Mouse (Mus musculus) embryo, embryonic 10 days (tissue): ENCODE measurements around the gene Hk2.

Experiments used
- DNase-seq: peaks from one replicate; pipeline ENCODE4 v3.0.0-alpha.2; 2015; ENCODE audit warnings: low spot score

The Hk2 gene

DNA sequence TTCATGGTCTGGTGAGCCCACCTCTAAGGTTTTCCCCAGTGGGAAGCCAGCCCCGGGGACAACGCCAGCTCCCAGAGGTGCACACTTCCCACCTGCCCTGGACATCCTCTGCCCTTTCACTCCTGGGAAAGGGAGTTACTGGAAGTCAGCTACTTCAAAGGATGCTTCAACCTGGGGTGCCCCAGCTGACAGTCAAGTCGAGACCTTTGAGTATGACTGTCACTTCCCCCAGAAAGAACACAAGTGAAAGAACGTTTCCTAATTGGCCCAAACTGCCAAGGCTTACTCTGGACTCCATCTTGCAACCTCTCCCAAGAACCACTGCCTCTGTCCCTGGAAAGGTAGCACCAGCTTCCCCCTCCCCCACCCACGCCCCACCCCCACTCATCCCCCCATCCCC, 4.5 kb downstream of the Hk2 start:
- DNase-seq: no peak

- DNase-seq: no peak
Observed at GRCm38 (mm10) chr6:82767734-82768586, 6.3 kb downstream of the Hk2 start.

- no peak for DNase-seq
Observed at GRCm38 (mm10) chr6:82766636-82767035, 7.6 kb downstream of the Hk2 start.

- DNase-seq: no peak
Observed at GRCm38 (mm10) chr6:82765261-82765660, 9.0 kb downstream of the Hk2 start.

DNA sequence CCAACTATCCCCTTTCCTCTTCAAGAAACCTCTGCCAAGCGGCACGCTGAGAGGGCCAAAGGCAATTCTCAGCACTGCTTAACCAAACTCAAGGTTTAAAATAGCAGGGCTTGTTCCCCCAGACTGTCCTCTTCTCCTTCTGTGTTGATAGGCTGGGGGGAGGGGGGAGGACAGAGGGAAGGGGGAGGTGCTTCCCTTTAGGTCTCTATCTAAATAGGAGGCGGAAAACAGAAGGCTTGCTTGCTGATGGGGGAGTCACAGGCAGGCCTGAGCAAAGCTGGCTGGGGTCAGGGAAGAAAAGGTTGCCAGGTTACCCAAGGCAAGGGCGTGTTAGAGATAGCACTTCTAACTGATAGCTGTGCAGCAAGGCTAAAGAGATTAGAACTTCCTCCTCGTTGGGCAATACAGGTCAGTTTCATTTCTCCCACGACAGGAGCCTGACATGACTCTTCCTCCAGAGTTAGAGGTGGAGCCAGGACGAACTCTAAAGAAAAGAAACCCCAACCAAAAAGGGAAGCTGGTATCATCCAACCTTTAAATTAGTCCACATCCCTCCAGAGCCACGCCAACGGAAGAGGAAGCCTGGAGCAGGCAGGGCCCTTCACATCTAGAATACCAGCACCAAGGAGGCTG, 10.3 kb downstream of the Hk2 start:
- DNase-seq: peak; percentile 20

- DNase-seq: no peak
Observed at GRCm38 (mm10) chr6:82762728-82763127, 11.5 kb downstream of the Hk2 start.

DNA sequence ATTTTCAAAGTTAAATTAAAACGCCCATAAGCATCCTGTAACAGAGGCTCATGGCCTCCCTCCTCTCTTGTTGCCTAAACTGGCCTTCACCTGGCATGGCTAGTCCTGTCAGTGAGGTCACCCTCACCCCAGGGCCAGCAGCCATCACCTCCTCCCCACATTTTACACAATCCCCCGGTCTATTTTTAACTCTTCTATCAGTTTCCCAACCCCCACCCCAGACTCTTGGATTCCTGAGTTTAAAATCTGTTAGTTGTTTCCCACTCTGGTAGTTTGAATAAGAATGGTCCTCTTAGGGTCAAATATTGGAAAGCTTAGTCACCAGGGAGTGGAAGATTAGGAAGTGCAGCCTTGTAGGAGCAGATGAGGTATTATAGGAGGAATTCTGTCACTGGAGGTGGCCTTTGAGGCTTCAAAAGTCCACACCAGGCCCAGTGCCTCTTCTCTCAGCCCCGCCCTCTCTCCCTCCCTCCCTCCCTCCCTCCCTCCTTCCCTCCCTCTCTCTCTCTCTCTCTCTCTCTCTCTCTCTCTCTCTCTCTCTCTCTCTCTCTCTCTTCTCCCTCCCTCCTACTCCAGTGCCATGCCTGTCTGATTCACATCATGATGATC, 13.4 kb downstream of the Hk2 start:
- DNase-seq: no peak

- DNase-seq: no peak
Observed at GRCm38 (mm10) chr6:82759241-82759640, 15.0 kb downstream of the Hk2 start.

GRCm38 (mm10) chr6:82756799-82757210, 17.4 kb downstream of the Hk2 start:
- DNase-seq: no peak

GRCm38 (mm10) chr6:82756216-82756615, 18.0 kb downstream of the Hk2 start:
- no peak for DNase-seq

DNA sequence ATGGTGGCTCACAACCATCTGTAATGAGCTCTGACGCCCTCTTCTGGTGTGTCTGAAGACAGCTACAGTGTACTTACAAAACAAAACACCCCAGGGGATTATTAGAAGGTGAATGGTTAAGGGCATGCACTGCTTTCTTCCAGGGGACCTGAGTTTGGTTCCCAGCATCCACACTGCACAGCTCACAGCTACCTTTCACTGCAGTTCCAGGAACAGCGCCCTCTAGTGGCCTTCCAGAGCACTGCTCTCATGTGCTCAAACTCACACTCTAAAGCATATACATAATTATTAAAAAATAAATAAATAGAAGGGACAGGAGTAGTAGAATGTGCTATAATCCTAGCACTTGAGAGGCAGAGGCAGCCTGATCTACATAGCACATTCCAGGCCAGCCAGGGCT, 18.9 kb downstream of the Hk2 start:
- DNase-seq: no peak

DNA sequence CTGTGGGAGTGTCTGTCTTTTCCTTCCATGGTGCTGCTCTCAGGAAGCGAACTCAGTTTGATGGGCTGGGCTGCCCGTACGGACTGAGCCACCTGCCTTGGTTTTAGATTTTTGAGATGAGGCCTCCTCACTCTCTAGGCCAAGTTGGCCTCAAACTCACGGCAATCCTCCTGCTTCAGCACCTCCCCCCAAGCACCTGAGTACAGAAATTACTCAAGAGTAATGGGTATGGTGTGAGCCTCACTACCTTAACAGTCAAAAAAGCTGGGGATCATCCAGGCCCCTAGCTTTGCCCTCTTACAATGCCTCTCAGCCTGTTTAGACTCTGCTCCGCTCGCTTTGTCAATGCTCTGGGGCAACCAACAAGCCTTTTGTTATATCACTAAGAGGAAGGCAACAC, 19.5 kb downstream of the Hk2 start:
- no peak for DNase-seq

- no peak for DNase-seq
Observed at GRCm38 (mm10) chr6:82753638-82754361, 20.5 kb downstream of the Hk2 start.

DNA sequence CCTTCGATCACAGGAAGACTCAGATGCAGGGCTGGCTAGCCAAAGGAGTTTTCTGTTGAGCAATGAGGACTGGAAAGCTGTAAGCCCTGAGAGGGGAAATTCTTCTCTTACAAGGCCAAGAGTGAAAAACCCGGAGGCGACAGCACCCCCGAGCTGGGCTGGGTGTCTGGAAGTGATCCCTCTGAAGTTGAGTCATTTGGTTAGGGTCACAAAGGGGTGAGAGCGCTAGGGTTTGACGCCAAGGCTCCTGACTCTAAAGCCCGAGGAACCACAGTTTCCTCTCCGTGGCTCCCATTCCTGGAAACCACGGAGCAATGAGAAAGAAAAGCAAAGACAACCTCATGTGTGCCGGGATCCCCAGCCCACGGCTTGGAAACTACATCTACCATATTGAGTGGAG, 21.2 kb downstream of the Hk2 start:
- DNase-seq: no peak

GRCm38 (mm10) chr6:82751791-82752190, 22.5 kb downstream of the Hk2 start:
- no peak for DNase-seq

- DNase-seq: no peak
Observed at GRCm38 (mm10) chr6:82751031-82751430, 23.2 kb downstream of the Hk2 start.

DNA sequence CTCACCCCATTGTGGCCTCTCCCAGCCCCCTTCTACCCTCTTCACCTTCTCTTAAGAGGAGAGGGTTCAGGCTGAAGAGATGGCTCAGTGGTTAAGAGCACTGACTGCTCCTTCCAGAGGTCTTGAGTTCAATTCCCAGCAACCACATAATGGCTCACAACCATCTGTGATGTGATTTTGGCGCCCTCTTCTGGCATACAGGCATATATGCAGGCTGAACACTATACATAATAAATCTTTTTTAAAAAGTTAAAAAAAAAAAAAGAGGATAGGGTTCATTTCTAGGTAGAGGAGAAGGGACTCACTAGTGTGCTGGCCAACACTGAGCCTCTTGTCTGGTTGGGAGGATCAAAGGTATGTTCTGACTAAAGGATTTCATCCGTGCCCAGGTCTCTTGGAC, 24.2 kb downstream of the Hk2 start:
- no peak for DNase-seq

DNA sequence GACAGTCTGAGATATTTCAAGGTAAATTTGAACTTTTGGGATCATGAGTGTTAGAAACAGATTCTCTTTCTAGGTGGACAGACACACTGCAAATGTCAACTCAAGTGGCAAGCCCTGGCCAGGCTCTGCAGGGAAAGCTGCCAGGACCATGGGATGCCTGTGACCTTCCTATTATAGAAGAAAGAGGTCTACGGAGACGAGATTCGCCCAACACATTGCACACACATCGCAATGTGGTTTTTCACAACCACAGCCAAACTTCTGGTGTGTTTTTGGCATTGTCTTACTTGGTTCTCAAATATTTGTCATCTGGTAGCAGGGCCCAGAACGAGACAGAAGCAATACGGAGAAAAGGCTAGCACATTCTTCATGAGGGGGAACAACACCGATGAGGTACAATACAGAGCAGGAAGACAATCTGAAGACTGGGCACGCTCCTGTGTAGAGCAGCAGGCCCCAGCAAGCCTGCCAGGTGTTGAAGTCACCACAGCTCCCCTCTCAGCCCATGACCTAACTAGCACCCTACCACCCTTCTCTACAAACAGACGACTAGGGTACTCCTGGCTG, 26.1 kb downstream of the Hk2 start:
- DNase-seq: no peak

- no peak for DNase-seq
Observed at GRCm38 (mm10) chr6:82747085-82747484, 27.2 kb downstream of the Hk2 start.

DNA sequence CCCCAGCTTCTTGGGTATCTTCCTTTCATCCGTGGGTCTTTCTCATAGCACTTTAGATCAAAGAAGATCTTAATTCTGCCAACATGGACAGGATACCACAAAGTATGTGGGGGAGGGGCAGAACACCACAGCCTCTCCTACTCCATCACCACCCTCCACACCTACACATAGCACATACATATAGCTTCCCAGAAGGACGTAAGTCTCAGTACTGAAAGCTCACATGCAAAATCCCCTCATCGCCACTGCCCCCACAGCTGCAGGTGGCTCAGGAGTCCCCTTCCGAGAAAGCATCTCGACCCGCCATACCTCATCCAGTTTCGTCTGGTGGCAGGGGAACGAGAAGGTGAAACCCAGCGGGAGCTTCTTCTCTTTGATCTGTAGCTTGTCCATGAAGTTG, 29.7 kb downstream of the Hk2 start:
- DNase-seq: no peak

GRCm38 (mm10) chr6:82741518-82741880, 32.8 kb downstream of the Hk2 start:
- no peak for DNase-seq

GRCm38 (mm10) chr6:82740868-82741517, 33.3 kb downstream of the Hk2 start:
- no peak for DNase-seq
